Mouse (Mus musculus) intestine, embryonic 16.5 days (tissue): Measurements from ENCODE around the gene Myocos. TPM values are rescaled to one million over a fixed set of nuclear protein-coding genes. Genes with fewer than 3 reads are reported as not detected.
"Not testable (repeated sequence)": the region's sequence is repeated elsewhere in the genome, so short reads cannot be mapped to it uniquely, and the experiment has no call there.

Source experiments
- ATAC-seq: fragments of 200-750 bp; cut with Nextera tagmentation; 2 replicates; pipeline ENCODE4 v1.8.0; 2017; ENCODE audit warnings: moderate TSS enrichment, moderate library complexity
- H3K27ac ChIP-seq: fragments of 300-500 bp; sonication (generic); 2 replicates; pipeline ENCODE4 v1.5.1; 2014; ENCODE audit warnings: mild to moderate bottlenecking, low read length
- H3K27me3 ChIP-seq: fragments of 300-500 bp; sonication (generic); replicated peaks from 2 replicates; pipeline ENCODE4 v1.6.1; 2014; ENCODE audit warnings: low read length, control low read depth, mixed read lengths; ENCODE audit not compliant: control insufficient read depth, insufficient read depth
- H3K36me3 ChIP-seq: fragments of 300-500 bp; sonication (generic); 2 replicates; pipeline ENCODE4 v1.6.1; 2014; ENCODE audit warnings: low read length, control low read depth; ENCODE audit not compliant: control insufficient read depth, insufficient read depth
- H3K4me1 ChIP-seq: fragments of 300-500 bp; sonication (generic); 2 replicates; pipeline ENCODE4 v1.6.1; 2014; ENCODE audit warnings: low read length, control low read depth, mixed read lengths; ENCODE audit not compliant: control insufficient read depth, insufficient read depth
- H3K4me2 ChIP-seq: fragments of 300-500 bp; sonication (generic); 2 replicates; pipeline ENCODE4 v1.6.1; 2014; ENCODE audit warnings: low read depth, low read length, control low read depth
- H3K4me3 ChIP-seq: fragments of 300-500 bp; sonication (generic); 2 replicates; pipeline ENCODE4 v1.5.1; 2014; ENCODE audit warnings: mild to moderate bottlenecking, low read length
- H3K9ac ChIP-seq: fragments of 300-500 bp; sonication (generic); 2 replicates; pipeline ENCODE4 v1.6.1; 2014; ENCODE audit warnings: low read depth, low read length
- H3K9me3 ChIP-seq: fragments of 300-500 bp; sonication (generic); 2 replicates; pipeline ENCODE4 v1.6.1; 2016; ENCODE audit warnings: low read length, control low read depth; ENCODE audit not compliant: control insufficient read depth
- WGBS: fragments of 180-500 bp; shearing (Covaris S2); extraction: QIAGEN DNeasy Blood & Tissue Kit; methylation state at CpG from one replicate; pipeline ENCODE4 v1.1.7; 2014; 5-methylcytosine and 5-hydroxymethylcytosine counted together
- polyA plus RNA-seq: library from polyadenylated mRNA; unstranded; fragments of >200 nt; fragmentation: Nextera tagmentation; extraction: Ambion mirVana; gene quantifications from 2 replicates; pipeline ENCODE4 v1.2.1, GENCODE M21; 2015

Myocos gene
- polyA plus RNA-seq, 1 experiment from 2014 or later = not detected

DNA sequence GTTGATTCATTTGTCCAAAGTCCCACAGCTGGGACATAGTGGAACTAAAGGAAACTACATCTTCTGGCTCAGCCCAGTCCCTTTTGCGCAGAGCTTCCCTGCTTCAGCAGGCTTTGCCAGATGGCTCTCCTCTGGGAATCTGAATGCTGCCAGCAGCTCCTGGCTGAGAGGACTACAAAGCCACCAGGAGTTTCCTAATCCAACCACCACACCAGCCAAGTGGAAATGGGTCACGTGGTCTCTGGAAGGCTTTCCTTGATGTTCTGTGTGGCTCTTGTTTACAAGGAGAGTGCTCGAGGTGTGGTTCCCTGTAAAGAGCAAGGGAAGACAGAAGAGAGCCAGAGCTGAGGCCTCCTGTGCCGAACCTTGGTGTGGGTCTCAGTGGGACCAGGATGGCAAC lies 14.3 kb downstream of the Myocos start:
- WGBS = 44% methylated on average over 4 of the region's 4 CpGs

DNA sequence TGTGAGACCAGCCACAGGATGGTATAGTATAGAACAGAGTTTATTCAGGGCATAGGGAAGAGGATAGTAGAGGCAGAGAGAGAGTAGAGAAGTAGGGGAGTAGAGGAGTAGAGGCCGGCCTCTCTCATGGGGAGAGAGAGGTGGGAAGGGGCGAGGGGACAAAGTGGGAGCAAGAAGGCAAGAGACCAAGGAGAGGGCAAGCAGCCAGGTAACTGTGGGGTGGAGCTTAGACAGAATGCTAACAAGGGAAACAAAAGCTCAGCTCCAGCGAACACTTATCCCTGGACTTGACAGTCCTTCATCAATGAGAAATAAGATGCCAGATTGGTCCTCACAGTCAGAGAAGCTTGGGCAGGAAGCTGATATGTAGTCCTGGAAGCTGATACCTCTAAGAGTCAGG lies 15.4 kb downstream of the Myocos start:
- 77% methylated on average over 3 of the region's 3 CpGs for WGBS
- H3K36me3 ChIP-seq = no peaks in the 10 kb centered on the region
- H3K4me3 ChIP-seq = no peak overlapping the region
- no peaks in the 10 kb centered on the region for H3K4me1 ChIP-seq
- no peak overlapping the region for H3K9ac ChIP-seq
- no peak overlapping the region for H3K27ac ChIP-seq
- no peaks in the 10 kb centered on the region for H3K9me3 ChIP-seq
- no peak overlapping the region for H3K4me2 ChIP-seq
- no peak for ATAC-seq
- no peaks in the 10 kb centered on the region for H3K27me3 ChIP-seq

More for the DNA sequence above, 14.3 kb downstream of the Myocos start:
- no peak overlapping the region for H3K9ac ChIP-seq
- no peak for ATAC-seq
- H3K4me2 ChIP-seq = no peak overlapping the region
- H3K4me1 ChIP-seq = no peaks in the 10 kb centered on the region
- H3K27ac ChIP-seq = no peak overlapping the region
- no peak overlapping the region for H3K4me3 ChIP-seq
- H3K27me3 ChIP-seq = no peaks in the 10 kb centered on the region
- H3K36me3 ChIP-seq = no peaks in the 10 kb centered on the region
- H3K9me3 ChIP-seq = no peaks in the 10 kb centered on the region

GRCm38 (mm10) chr1:162639861-162640260 lies 18.2 kb downstream of the Myocos start:
- no peaks in the 10 kb centered on the region for H3K36me3 ChIP-seq
- no peaks in the 10 kb centered on the region for H3K9me3 ChIP-seq
- H3K27me3 ChIP-seq = no peaks in the 10 kb centered on the region
- no peak for ATAC-seq
- H3K4me1 ChIP-seq = no peaks in the 10 kb centered on the region
- H3K4me2 ChIP-seq = no peak overlapping the region
- 91% methylated on average over 1 of the region's 1 CpGs for WGBS
- H3K9ac ChIP-seq = no peak overlapping the region
- no peak overlapping the region for H3K27ac ChIP-seq
- no peak overlapping the region for H3K4me3 ChIP-seq

DNA sequence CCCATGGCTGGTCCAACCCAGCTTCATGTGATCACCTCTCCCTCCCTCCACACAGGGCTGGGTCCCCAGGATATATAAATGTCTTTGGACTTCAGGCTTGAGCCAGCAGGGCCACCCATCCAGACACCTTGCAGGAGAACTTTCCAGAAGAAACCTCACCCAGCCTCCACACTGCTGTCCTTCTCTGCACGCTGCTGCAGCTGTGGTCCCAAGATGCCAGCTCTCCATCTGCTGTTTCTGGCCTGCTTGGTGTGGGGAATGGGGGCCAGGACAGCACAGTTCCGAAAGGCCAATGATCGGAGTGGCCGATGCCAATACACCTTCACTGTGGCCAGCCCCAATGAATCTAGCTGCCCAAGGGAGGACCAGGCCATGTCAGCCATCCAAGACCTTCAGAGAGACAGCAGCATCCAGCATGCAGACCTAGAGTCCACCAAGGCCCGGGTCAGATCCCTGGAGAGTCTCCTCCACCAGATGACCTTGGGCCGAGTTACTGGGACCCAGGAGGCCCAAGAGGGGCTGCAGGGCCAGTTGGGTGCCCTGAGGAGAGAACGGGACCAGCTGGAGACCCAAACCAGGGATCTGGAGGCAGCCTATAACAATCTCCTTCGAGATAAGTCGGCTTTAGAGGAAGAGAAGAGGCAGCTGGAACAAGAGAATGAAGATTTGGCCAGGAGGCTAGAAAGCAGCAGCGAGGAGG lies 18.8 kb downstream of the Myocos start, which contains the start of gene Myoc:
Myoc (plus strand) TSS at position 105 of the 700 bp plus-strand sequence.
- no peaks in the 10 kb centered on the region for H3K27me3 ChIP-seq
- H3K36me3 ChIP-seq = no peaks in the 10 kb centered on the region
- H3K4me3 ChIP-seq = no peak within 1 kb of the TSS
- no peak within 1 kb of the TSS for H3K4me2 ChIP-seq
- no peak for ATAC-seq
- no peaks in the 10 kb centered on the region for H3K9me3 ChIP-seq
- H3K27ac ChIP-seq = no peak within 1 kb of the TSS
- no peak within 1 kb of the TSS for H3K9ac ChIP-seq
- 76% methylated on average over 10 of the region's 10 CpGs for WGBS
- no peaks in the 10 kb centered on the region for H3K4me1 ChIP-seq

DNA sequence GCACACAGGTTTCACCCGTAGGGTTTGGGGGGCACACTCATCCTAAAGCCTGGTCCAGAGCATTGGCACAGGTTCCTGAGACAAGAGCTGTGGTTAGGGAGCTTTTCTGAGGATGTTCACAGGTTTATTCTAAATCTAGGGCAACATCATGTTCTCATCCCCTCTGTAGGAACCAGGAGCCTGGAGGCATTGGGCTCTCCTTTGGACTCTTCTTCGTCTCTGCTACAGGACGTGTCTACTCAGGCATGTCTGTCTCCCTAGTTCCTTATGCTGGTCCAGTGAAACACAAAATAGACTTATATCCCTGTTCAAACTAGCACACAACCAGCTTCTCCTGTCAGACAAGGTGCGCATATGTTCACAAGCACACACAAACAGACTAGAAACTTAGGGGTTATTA lies 19.5 kb downstream of the Myocos start:
- no peak overlapping the region for H3K9ac ChIP-seq
- 94% methylated on average over 4 of the region's 4 CpGs for WGBS

GRCm38 (mm10) chr1:162636516-162636915 lies 21.5 kb downstream of the Myocos start:
- WGBS = 69% methylated on average over 3 of the region's 3 CpGs
- H3K27me3 ChIP-seq = no peaks in the 10 kb centered on the region
- H3K4me3 ChIP-seq = no peak overlapping the region
- no peaks in the 10 kb centered on the region for H3K9me3 ChIP-seq
- no peak for ATAC-seq
- H3K9ac ChIP-seq = no peak overlapping the region
- H3K36me3 ChIP-seq = no peaks in the 10 kb centered on the region
- H3K27ac ChIP-seq = no peak overlapping the region
- no peaks in the 10 kb centered on the region for H3K4me1 ChIP-seq
- H3K4me2 ChIP-seq = no peak overlapping the region

More for the DNA sequence above, 19.5 kb downstream of the Myocos start:
- H3K4me2 ChIP-seq = no peak overlapping the region
- H3K27me3 ChIP-seq = no peaks in the 10 kb centered on the region
- ATAC-seq = no peak
- H3K36me3 ChIP-seq = no peaks in the 10 kb centered on the region
- no peaks in the 10 kb centered on the region for H3K4me1 ChIP-seq
- H3K9me3 ChIP-seq = no peaks in the 10 kb centered on the region
- H3K4me3 ChIP-seq = no peak overlapping the region
- H3K27ac ChIP-seq = no peak overlapping the region

DNA sequence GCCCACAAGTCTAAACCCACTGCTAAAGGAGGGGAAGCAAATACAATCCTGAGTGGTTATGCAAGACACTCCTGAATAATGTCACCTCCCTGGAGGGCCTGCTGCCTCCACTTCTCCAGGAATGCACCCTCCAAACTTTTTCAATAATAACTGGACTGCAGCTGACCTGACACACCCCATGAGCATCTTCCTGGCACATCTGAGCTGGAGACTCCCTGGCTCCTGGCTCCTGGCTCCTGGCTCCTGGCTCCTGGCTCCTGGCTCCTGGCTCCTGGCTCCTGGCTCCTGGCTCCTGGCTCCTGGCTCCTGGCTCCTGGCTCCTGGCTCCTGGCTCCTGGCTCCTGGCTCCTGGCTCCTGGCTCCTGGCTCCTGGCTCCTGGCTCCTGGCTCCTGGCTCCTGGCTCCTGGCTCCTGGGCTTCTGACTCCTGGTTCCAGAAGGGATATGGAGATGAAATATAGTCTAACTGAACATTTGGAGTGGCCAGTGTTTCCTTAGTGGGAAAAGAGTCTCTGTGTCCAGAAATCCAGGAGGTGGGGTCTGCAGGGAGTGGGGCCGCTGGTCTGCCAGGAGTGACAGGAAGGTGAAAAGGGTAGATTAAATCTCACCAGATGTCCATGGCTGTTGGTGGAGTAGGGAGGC lies 22.6 kb downstream of the Myocos start:
- not testable (repeated sequence) for H3K4me2 ChIP-seq, H3K36me3 ChIP-seq, ATAC-seq, H3K9ac ChIP-seq, H3K27ac ChIP-seq, H3K27me3 ChIP-seq, H3K4me1 ChIP-seq, H3K4me3 ChIP-seq, H3K9me3 ChIP-seq
- 52% methylated on average over 1 of the region's 1 CpGs for WGBS

DNA sequence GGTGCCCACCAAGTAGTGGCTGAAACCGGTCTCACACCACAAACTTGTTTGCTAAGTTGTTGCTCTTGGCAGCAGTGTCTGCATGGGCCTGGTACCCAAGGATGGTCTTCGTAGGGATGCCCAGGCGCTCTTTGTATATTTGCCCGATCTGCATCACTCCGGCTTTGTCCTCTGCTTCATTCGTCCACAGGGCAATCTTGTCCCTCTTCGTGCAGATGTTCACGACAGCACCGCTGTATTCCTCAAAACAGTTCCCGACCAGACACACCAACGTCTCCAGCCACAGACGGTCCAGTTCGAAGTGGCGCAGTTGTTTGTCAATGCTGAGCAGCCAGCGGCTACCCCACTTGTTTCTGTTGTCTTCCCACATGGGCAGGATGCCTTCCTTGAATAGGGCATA lies 29.7 kb downstream of the Myocos start:
- H3K27ac ChIP-seq, H3K9me3 ChIP-seq, H3K36me3 ChIP-seq, H3K4me3 ChIP-seq, H3K27me3 ChIP-seq, H3K4me2 ChIP-seq, ATAC-seq, H3K4me1 ChIP-seq, H3K9ac ChIP-seq: not testable (repeated sequence)
- WGBS = 94% methylated on average over 15 of the region's 15 CpGs

DNA sequence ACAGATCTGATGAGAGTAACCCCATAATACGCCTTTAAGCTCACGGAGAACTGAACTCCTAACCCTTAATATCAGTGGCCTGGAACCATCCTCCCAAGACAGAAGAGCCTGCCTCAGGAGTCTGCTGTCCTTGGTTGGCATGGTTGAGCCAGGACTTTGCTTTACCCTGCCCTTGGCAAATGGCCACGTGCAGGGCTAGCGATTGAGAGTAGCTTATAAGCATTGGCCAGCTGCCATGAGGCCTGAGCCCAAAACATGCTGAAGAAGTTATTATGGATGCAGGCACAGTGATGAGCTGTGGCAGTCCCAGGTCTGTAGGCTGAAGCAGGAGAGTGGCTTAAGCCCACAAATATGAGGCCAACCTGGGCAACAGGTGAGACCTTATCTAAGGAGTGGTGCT lies 30.2 kb downstream of the Myocos start:
- H3K9ac ChIP-seq, ATAC-seq, H3K36me3 ChIP-seq, H3K4me1 ChIP-seq, H3K9me3 ChIP-seq, H3K27me3 ChIP-seq, H3K27ac ChIP-seq, H3K4me2 ChIP-seq, H3K4me3 ChIP-seq: not testable (repeated sequence)
- WGBS = 81% methylated on average over 4 of the region's 4 CpGs
